Mouse (Mus musculus): Measurements from ENCODE around the gene S100a1.

GRCm38 (mm10) chr3:90508287-90508949 lies 5.8 kb downstream of the S100a1 start:
- TF ChIP-seq POLR2A (IDR thresholded peaks at IDR 0.05; ENCODE audit: insufficient read depth, low read depth, low read length) (no peak), CTCF (IDR thresholded peaks at IDR 0.05) (no peak), EP300 (IDR thresholded peaks at IDR 0.05; ENCODE audit: insufficient read depth, low read depth, low read length) (no peak)
